Mouse (Mus musculus): ENCODE results near the gene Fsip1.
"Not testable (repeated sequence)": the region's sequence is repeated elsewhere in the genome, so short reads cannot be mapped to it uniquely, and the experiment has no call there.

Fsip1 gene

DNA sequence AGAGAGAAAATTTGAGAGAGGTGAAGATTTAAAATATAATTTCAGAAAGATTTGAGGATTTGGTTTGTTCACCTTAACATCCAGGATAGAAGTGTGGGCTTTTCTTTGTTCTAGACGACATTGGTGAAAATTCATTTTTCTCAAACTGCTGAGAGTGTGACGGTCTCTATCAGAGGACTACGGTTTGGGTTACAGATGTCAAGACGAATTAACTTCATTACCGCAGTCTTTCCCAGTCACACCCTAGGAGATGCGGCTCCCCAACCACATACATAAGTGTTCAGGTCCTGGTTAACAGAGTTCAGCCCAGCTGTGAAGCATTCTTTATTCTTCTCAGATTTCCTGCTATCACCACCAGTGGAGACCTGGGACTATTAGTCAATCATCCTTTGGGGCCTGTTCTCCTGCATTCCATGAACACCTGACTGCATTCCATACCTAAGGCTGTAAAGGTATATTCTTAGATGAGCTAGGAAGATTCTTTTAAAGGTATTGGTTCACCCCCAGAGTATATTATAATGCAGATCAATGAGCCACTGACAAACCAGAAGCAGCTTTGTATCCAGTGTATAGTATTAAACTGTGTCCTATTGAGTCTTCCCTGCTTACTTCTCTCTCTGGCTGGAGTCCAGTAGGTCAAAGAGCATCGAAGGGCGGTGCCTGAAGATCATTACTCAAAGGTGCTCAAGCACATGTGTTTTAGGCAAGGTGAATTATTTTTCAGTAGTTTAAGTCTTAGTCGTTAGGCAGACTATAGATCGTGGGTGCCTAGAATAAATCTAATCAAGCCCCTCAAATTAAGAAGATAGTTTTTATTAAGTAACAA lies 82.0 kb downstream of the Fsip1 start:
- no peak for DNase-seq (ENCODE audit: low spot score)

DNA sequence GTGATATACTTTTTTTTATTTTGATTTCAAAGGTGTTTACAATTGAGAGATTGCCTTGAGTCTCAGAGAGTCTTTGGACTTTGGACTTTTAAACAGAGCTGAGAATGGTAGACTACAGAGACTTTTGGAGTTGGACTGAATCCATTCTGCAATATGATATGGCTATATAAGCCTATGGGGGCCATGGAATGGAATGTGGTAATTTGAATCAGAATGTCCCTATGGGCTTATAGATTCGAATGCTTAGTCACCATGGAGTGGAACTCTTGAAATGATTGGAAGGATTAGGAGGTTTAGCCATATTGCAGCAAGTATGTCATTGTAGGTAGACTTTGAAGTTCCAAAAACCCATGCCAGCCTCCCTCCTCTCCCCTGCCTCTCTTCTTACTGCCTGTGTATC lies 88.5 kb downstream of the Fsip1 start:
- no peak for DNase-seq (ENCODE audit: low spot score)

DNA sequence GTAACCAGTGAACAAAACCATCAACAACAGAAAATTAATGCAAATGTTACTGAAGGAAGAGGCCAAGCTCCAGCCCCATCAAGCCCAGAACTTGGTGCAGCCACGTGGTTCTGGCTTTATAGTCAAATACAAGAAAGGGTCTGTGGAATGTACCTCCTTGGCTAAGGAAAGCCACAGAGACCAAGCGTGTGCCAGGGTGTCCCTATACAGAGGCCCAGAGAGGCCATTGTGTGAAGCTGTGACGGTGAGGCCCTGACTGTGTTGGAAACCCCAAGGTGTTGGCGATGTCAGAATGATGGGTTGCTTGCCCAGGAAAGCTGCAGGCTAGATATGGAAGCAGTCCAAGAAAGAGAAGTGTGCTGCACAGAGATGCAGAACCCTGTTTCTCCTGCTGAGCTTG lies 89.0 kb downstream of the Fsip1 start:
- DNase-seq (ENCODE audit: low spot score) = no peak

DNA sequence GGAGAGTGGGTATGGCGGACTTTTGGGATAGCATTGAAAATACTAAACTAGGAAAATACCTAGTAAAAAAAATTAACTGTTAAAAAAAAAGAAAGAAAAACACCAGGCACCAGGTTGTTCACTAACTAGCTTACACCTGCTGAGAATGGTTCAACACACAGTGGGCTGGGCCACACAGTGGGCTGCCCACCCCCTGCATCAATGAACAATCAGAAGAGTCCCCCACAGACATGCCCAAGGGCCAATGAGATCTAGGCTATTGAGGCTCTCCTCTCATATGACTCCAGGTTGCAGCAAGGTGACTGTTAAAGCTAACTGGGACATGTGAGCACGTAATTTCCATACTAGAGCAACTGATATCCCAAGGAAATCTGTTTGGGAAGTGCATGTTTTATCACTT lies 91.1 kb downstream of the Fsip1 start:
- DNase-seq (ENCODE audit: low spot score) = no peak

DNA sequence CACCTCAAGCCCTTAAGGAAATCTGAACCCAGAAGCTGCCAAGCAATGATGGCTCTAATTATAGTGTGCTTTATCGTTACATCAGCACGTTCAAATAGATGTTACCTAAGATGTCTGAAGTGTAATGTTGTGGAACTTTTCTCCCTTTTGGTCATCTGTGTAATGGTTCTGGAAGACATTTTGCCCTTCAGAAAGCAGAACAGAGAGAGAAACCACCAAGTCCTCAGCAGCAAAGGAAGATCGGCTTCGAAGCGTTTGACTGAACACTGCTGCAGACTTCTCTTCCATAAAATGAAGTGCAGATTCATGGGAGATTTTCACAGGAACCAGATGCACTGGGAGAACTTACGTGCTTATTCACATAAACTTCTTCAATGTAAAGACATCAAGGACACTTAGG lies 92.6 kb downstream of the Fsip1 start:
- DNase-seq (ENCODE audit: low spot score) = no peak

DNA sequence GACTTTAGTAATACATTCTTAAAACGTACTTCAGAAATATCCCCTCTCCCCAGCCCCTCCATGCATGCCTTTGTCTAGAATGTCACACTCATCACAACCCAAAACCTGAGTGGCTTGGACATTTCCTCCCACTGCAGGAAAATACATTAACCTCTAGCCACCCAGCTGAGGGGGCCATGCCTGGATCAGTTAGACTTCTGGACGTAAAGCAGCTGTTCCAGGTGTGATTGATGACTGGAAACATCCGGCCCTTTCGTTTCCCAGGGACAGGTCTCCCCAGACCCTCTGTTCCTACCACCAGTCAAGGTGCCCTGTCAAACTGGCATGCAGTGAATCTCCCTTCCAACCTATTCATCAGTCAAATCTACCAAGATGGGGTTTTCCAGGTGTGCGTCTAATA lies 94.3 kb downstream of the Fsip1 start:
- DNase-seq (ENCODE audit: low spot score) = no peak

DNA sequence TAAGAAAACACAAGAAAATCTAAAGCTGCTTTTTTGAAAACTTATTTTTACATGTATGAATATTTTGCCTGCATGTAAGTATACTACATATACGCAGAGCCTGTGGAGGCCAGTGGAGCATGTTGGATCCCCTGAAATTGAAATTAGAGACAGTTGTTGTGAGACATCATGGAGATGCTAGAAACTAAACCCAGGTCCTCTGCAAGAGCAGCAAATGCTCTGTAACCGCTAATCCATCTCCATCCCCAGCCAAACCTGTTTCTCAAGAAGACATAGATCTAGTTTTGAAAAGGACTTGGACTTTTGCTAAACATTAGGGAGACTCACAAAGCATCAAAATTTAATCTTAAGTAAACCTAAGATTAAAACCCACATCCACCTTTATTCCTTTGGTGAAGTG lies 95.8 kb downstream of the Fsip1 start:
- no peak for DNase-seq (ENCODE audit: low spot score)

DNA sequence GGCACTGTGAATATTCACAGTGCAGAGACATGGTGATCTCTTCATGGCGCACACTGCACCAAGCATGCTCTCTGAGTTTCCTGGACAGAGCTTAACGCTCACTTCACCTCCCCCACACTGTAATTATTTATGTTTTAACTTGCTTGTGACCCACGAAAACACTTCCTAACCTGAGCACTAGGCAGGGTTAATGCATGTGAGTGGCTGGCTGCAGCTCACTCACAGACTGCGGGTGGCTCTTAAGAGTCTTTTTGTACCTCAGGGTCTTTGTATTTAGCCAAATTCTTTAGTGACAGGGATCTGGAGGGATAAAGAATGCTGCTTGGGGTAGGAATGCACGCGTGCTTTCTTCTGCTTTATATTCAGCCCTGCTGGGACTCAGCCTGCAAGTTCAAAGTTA lies 96.2 kb downstream of the Fsip1 start:
- no peak for DNase-seq (ENCODE audit: low spot score)

DNA sequence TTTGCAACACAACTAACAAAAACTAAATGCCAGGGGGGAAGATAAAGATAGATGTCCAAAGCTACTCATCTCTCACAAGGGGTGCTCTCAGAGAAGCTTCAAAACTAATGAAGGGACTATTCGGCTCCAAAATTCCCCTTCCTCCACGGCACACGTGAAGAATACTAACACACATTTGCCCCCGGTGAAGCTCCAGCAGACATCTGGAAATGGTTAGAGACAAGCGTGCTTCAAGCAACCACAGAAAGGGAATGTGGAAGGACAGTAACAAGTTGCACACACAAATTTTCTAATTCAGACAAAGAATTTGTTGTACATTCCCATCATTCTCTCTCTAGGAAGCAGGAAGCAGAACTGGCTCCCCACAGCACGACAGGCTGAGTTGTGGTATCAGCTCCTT lies 97.6 kb downstream of the Fsip1 start:
- DNase-seq (ENCODE audit: low spot score) = no peak

DNA sequence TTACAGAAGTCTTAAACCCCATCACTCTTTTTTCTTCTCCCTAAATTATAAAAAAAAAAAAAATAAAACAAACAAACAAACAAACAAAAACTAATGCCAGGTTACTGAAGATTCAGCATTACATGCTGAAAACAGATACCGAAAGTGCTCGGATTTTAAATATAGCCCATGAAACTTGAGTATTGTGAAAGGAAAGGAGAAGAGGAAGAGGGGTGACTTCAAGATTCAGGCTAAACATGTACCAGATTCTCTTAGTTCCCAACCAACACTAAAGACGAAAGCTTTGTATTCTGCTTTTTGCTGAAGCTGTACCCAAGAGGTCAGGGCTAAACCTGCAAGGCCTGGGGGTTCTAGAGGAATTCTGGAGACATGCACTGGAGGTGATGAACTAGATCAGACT lies 98.7 kb downstream of the Fsip1 start:
- DNase-seq (ENCODE audit: low spot score) = no peak

DNA sequence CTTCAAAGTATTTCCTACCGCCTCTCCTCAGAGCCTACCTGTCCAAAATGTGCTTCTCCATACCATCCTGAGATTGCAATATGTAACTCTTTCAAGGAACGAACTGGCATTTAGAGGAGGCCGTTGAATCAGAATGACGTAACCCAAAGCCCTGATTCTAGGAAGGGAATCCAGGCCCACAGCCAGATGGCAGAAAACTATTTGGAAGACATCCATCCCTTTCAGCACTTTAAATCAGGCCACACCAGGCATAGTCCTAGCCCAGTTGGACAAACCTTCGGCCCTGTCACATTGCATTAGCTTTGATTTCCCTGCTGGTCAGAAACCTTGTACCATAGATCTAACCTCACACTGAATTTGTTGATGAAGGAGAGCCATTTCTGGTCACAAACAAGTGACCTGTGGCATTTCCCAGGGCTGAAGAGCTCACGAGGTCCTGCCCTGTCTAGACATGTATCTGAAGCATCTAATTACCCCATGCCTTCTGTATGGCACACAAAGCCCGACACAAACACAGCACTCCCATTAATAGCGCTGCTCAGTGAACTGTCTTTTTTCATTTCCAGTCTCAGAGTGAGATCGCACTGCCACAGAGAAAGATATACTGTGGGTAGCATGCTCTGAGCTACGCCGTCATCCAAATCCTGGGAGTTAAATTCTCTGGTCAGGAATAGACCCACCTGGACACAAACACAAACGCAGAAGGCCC lies 106.8 kb downstream of the Fsip1 start:
- DNase-seq (ENCODE audit: low spot score) = peak; percentile 26

DNA sequence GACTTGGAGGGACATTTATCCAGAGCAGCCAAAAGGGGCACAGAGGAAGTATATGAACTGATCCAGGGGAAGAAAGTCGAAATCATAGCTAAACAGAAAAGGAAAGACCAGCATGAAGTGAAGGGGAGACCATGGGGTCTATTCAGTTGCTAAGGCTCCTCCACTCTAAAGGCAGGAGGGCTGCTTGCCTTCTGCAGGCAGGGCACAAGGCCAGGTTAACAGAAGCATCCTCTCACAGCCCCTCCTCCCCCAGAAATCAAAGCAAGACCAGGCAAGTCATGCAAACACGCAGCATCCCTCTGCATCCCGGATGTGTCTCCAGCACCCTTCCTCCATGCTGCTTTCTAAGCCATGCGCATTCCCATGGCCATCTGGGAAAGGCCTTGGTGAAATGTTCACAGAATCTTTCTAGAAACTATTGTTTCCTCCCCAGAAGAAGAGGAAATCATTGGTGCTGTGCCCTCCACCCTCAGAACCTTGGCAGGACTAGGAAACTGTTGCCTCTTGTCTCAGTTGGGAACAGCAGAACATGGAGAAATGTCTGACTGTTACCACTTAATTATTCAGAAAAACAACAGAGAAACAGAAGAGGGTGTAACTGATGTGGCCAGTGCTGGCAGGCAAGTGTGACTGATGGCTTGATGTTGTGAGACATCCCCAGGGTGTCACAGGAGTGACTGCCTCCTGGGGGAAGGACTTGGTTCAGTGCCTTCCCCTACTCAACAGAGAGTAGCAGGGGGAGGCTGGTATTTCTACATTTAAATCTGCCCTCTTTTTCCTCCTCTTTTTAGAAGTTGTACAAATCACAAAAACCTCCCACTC lies 108.2 kb downstream of the Fsip1 start:
- no peak for DNase-seq (ENCODE audit: low spot score)

DNA sequence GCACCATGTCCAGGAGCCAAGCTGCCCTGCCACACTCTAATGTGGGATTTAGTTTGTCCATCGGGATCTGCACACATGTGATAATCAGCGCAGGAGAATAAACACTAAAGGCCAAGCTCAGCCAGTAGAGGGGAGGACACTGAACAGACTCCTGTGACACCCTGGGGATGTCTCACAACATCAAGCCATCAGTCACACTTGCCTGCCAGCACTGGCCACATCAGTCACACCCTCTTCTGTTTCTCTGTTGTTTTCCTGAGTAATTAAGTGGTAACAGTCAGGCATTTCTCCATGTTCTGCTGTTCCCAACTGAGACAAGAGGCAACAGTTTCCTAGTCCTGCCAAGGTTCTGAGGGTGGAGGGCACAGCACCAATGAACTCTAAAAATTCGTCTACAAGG lies 109.0 kb downstream of the Fsip1 start:
- not testable (repeated sequence) for DNase-seq (ENCODE audit: low spot score)

DNA sequence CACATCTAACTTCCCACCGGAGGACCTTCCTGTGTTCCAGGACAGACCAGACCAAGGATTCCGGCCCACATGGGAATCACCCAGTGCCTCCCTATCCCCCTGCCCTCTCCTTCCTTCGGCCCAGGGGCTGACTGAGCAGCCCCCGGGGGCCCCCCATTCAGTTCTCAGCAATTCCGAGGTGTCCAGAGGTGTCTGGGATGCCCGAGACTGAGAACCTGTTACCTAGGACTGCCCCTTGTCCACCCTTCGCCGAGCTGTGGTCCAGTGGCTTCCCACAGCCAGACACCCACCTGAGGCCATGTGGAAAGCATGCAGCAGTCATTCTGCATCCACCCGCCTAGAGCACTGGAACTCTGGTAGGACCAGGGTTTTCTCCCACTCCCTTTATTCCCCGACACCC lies 115.1 kb downstream of the Fsip1 start:
- no peak for DNase-seq (ENCODE audit: low spot score)

DNA sequence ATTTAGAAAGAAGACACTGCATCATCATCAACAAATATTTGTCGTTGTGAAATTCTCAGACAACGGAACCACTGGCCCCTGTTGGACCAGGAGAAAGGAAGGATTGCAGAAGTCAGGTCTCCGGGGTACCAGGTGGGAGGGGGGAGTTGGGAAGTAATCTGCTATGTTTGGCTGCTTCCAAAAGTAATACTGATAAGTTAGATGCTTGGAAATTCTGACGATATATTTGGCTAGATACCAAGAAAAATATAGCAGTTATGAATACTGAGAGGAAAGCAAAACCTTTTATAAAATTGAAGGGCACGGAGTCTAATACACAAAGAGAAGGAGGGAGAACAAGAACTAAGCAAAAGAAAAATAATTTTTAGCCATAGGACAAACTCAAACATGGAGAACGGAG lies 117.5 kb downstream of the Fsip1 start:
- DNase-seq (ENCODE audit: low spot score) = no peak

DNA sequence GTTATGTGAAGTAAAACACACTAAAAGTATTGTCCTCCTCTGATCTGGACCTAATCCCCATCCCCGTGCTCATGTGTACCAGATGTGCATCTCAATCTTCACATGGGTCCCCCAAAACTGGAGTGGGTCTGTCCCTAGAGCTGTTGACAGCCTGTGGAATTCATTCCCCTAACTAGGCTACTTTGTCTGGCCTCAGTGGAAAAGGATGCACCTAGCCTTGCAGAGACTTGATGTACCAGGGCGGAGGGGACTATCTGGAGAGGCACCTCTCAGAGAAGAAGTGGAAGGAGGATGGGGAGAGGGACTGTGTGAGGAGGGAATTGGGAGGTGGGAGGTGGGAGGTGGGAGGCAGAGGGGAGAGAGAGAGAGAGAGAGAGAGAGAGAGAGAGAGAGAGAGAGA lies 119.0 kb downstream of the Fsip1 start:
- no peak for DNase-seq (ENCODE audit: low spot score)

DNA sequence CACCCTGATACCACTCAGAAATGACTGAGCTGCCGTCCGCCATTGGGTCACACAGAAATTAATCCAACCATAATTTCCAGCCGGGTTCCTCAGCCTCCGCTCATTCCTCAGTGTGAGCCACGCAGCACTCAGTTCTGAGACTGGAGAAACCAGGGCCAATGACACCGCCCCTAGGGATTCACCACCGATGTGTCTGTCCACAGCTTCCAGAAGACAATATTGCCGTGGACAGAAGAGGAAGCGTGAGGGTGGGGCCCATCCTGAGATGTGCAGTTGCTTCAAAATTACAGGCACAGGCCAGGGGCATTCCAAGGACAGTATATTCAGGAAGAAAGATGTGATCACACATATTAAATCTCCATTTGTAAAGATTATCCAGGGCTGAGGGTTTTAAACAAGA lies 119.7 kb downstream of the Fsip1 start:
- DNase-seq (ENCODE audit: low spot score) = no peak

DNA sequence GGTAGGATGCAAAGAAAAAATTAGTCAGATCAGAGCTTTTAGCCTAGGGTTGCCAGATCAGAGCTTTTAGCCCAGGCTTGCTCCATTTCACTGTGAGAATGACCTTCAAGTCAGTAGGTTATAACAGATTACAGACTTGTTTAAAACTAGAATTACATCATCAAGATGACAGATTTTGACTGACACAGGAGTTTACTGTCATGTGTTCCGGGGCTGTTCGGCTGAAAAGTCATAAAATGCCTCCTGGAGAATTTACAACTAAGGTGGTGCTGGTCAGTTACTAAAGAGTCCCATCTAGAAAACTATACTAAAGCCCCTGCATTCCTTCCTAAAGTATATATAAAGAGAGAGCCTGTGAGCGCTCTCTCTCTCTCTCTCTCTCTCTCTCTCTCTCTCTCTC lies 128.5 kb downstream of the Fsip1 start:
- no peak for DNase-seq (ENCODE audit: low spot score)

DNA sequence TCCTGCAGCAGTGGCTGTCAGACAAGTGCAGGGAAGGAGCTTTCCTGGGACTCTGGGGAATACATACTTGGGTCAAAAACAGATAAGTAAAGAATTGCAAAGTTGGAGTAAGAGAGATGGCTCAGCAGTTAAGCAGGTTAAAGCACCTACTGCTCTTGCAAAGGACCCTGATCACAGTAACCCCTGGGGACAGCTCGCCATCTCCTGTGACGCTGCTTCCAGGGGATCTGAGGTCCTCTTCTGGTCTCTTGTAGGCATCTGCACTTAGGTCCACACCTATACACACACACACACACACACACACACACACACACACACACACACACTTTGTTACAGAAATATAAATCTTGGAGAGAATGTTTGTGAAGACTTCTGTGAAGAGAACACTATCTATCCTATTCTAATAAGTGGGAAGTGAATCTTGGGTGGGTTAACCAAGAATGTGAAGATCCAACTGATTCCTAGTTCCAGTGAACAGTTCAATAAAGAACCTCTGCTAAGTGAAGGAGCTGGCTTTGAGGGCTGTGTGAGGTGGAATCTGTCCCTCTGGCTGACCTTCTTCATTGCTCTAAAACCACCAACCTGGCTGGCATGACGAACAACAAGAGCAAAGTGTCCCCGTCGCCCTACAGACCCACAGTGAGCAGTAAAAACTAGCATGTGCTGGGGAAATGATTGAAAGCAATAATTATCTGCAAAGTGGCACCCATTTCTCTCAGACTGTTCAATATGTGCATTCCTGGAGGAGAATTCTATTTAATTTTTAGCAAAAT lies 129.1 kb downstream of the Fsip1 start:
- no peak for DNase-seq (ENCODE audit: low spot score)

DNA sequence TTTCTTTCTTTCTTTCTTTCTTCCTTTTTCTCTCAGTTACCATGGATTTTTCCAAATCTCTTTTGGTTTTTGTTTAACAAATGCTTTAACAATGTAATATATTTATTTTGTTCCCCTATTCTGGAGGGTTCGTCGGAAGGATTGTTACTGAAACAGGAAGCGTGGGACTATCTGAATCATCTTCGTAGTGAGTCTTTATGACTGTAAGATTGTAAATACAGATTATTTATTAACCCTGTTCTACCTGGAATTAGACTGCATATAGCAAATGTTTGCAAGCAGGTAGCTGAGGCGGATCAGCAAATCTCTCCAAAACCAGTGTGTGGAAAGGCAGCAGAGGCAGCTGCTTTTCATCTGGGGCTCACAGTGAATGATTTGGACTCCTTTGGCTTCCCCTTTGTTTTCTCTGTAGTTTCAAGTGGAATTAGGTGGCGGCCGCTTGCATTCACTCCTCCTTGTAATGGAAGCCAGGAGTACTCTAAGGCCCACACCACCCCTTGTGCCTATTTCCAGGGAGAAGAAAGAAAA lies 130.8 kb downstream of the Fsip1 start:
- DNase-seq (ENCODE audit: low spot score) = no peak

DNA sequence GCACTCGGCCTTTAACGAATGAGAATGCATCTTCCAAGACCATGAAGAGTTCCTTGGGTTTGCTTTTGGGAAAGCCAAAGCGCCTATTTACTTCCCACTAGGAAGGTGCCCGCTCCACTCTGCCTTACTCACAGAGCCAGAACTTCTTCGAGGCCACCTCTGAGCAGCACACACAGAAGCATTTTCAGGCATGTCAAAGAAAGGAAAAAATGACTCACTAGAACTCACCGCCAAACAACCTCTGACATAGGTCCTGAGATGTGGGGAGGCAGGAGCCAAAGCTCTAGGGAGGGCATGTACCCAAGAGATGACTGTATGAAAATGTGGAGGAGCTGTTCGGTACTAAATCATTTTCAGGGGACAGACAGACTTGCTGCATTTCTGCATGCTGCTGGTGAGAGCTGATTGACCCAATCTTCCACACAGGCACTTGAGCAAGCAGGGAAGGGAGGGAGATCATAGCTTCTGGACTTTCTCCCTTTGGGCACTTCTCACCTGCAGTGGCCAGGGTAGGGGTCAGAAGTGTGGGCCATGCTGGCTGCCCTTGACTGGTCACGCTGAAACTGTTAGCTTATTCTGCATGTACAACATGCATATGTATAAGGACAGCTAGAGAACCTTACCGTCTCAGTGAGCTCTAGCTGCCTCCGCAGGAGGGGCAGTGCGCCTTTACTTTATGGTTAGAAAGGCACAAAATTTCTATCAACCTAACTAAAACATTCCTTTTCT lies 131.4 kb downstream of the Fsip1 start:
- DNase-seq (ENCODE audit: low spot score) = no peak

All from ovary, postnatal 36 days (tissue).